Mouse (Mus musculus) CH12.LX (cell line): ENCODE results near the gene Alox12. TPM values are rescaled to one million over a fixed set of nuclear protein-coding genes. Genes with fewer than 3 reads are reported as not detected.
A peak's percentile ranks its signal among the peaks of the same experiment; 100 is the strongest.

Experiments
- DNase-seq: peaks from one replicate; pipeline ENCODE4 v3.0.0-alpha.2; 2013; ENCODE audit errors: extremely low read depth
- H3K27ac ChIP-seq: 2 replicates; pipeline ENCODE4 v1.5.1; 2012; ENCODE audit warnings: low read depth, mild to moderate bottlenecking, control low read depth, moderate library complexity; ENCODE audit not compliant: insufficient read depth
- H3K27me3 ChIP-seq: replicated peaks from 2 replicates; pipeline ENCODE3; 2012; ENCODE audit warnings: inconsistent platforms
- H3K36me3 ChIP-seq, 2 experiments: replicated peaks in 1 of 2; 2 replicates each; pipeline versions ENCODE3 to v1.6.1; 2012; ENCODE audit warnings: inconsistent platforms in 1 of 2, low read length in 1 of 2, mild to moderate bottlenecking in 1 of 2, mixed read lengths in 1 of 2, moderate library complexity in 1 of 2; ENCODE audit not compliant: control insufficient read depth in 1 of 2, insufficient read depth in 1 of 2
- H3K4me1 ChIP-seq, 2 experiments: 2 replicates each; pipeline ENCODE4 v1.6.1; 2012; ENCODE audit warnings: inconsistent platforms in 1 of 2, moderate library complexity in 1 of 2; ENCODE audit not compliant: insufficient read depth in 2 of 2, control insufficient read depth in 1 of 2
- H3K4me2 ChIP-seq: 2 replicates; pipeline ENCODE4 v1.6.1; 2012; ENCODE audit warnings: low read depth, mild to moderate bottlenecking, control low read depth; ENCODE audit not compliant: poor library complexity, insufficient read depth, severe bottlenecking
- H3K4me3 ChIP-seq, 3 experiments: fragments of 150-350 bp in 1 of 3; sonication (generic) in 1 of 3; replicated peaks in 1 of 3; 2 replicates each; pipeline versions ENCODE3 to v1.5.1; 2011 to 2012; ENCODE audit warnings: low read depth in 2 of 3, low read length in 2 of 3, mild to moderate bottlenecking in 2 of 3, moderate library complexity in 2 of 3, control low read depth in 1 of 3, improper control_type of control experiment in 1 of 3, inconsistent platforms in 1 of 3, mixed read lengths in 1 of 3; ENCODE audit not compliant: poor library complexity in 1 of 3
- H3K79me2 ChIP-seq: replicated peaks from 2 replicates; pipeline ENCODE4 v1.6.1; 2012; ENCODE audit warnings: mild to moderate bottlenecking, moderate library complexity; ENCODE audit not compliant: control insufficient read depth, poor library complexity, insufficient read depth, severe bottlenecking; ENCODE audit errors: extremely low read depth
- H3K9ac ChIP-seq: 2 replicates; pipeline ENCODE4 v1.6.1; 2012; ENCODE audit warnings: low read depth, mild to moderate bottlenecking, control low read depth, moderate library complexity; ENCODE audit not compliant: insufficient read depth
- H3K9me3 ChIP-seq: replicated peaks from 2 replicates; pipeline ENCODE3; 2012; ENCODE audit warnings: low read length, inconsistent platforms, mixed read lengths
- CHD2 ChIP-seq: IDR thresholded peaks from 2 replicates; pipeline ENCODE4 v1.6.1; 2011; ENCODE audit warnings: low read length, improper control_type of control experiment
- ELF1 ChIP-seq: IDR thresholded peaks from 2 replicates; pipeline ENCODE4 v1.6.1; 2014; ENCODE audit warnings: low read depth, mild to moderate bottlenecking, inconsistent platforms, low read length, improper control_type of control experiment
- ETS1 ChIP-seq: conservative IDR thresholded peaks from 2 replicates; pipeline ENCODE4 v1.6.1; 2012; ENCODE audit warnings: low read depth, mild to moderate bottlenecking, inconsistent platforms, low read length, improper control_type of control experiment, moderate library complexity
- HCFC1 ChIP-seq: IDR thresholded peaks from 2 replicates; pipeline ENCODE4 v1.6.1; 2012; ENCODE audit warnings: low read depth, mild to moderate bottlenecking, inconsistent platforms, low read length, improper control_type of control experiment
- MAFK ChIP-seq: IDR thresholded peaks from 2 replicates; pipeline ENCODE4 v1.6.1; 2011; ENCODE audit warnings: low read length, improper control_type of control experiment; ENCODE audit not compliant: insufficient replicate concordance
- MAZ ChIP-seq: IDR thresholded peaks from 2 replicates; pipeline ENCODE4 v1.6.1; 2012; ENCODE audit warnings: low read depth, mild to moderate bottlenecking, inconsistent platforms, low read length, improper control_type of control experiment, moderate library complexity
- MEF2A ChIP-seq: IDR thresholded peaks from 2 replicates; pipeline ENCODE4 v1.6.1; 2014; ENCODE audit warnings: low read depth, mild to moderate bottlenecking, inconsistent platforms, low read length, improper control_type of control experiment, borderline replicate concordance
- MYC ChIP-seq: IDR thresholded peaks from 2 replicates; pipeline ENCODE4 v1.6.1; 2011; ENCODE audit warnings: low read depth, mild to moderate bottlenecking, improper control_type of control experiment, low read length
- POLR2A ChIP-seq: IDR thresholded peaks from 2 replicates; pipeline ENCODE4 v1.6.1; 2011; ENCODE audit warnings: low read depth, mild to moderate bottlenecking, improper control_type of control experiment, low read length
- POLR2AphosphoS2 ChIP-seq: IDR thresholded peaks from 2 replicates; pipeline ENCODE4 v1.6.1; 2011; ENCODE audit warnings: low read depth, low read length, improper control_type of control experiment
- TCF12 ChIP-seq: IDR thresholded peaks from 2 replicates; pipeline ENCODE4 v1.6.1; 2014; ENCODE audit warnings: low read depth, mild to moderate bottlenecking, inconsistent platforms, low read length, improper control_type of control experiment
- UBTF ChIP-seq: IDR thresholded peaks from 2 replicates; pipeline ENCODE4 v1.6.1; 2012; ENCODE audit warnings: low read depth, mild to moderate bottlenecking, inconsistent platforms, low read length, improper control_type of control experiment, moderate library complexity
- ZKSCAN1 ChIP-seq: IDR thresholded peaks from 2 replicates; pipeline ENCODE4 v1.6.1; 2012; ENCODE audit warnings: low read depth, inconsistent platforms, low read length, improper control_type of control experiment, borderline replicate concordance
- ZMIZ1 ChIP-seq: IDR thresholded peaks from 2 replicates; pipeline ENCODE4 v1.6.1; 2012; ENCODE audit warnings: low read depth, mild to moderate bottlenecking, inconsistent platforms, low read length, improper control_type of control experiment
- dilution Hi-C: fragments of 300-500 bp; cut with MboI; formaldehyde crosslinking; loops from 2 replicates; pipeline ENCODE4 v1.14.3; 2020; ENCODE audit warnings: low sequenced_read_pairs; ENCODE audit not compliant: extremely low pct_unique_long_range_greater_than_20kb, extremely low pct_ligation_motif_present
- in situ Hi-C: fragments of 300-500 bp; cut with MboI; formaldehyde crosslinking; loops from 3 replicates; pipeline ENCODE4 v1.14.3; 2019; ENCODE audit warnings: low sequenced_read_pairs, low pct_ligation_motif_present, low pct_unique_long_range_greater_than_20kb, mixed read lengths
- polyA plus RNA-seq: library from polyadenylated mRNA; unstranded; fragments of >175 nt; gene quantifications from 2 replicates; pipeline ENCODE4 v1.2.1, GENCODE M21; 2012; ENCODE audit warnings: low read depth; ENCODE audit not compliant: insufficient read length
- total RNA-seq, 2 experiments: library from RNA; depleted of rRNA; stranded (reverse); fragments of 300-350 nt in 1 of 2; fragments of >200 nt in 1 of 2; gene quantifications; 2 replicates each; pipeline ENCODE4 v1.2.3; 2012 to 2014

Alox12 gene
- total and polyA plus RNA-seq, 3 experiments = not detected

DNA sequence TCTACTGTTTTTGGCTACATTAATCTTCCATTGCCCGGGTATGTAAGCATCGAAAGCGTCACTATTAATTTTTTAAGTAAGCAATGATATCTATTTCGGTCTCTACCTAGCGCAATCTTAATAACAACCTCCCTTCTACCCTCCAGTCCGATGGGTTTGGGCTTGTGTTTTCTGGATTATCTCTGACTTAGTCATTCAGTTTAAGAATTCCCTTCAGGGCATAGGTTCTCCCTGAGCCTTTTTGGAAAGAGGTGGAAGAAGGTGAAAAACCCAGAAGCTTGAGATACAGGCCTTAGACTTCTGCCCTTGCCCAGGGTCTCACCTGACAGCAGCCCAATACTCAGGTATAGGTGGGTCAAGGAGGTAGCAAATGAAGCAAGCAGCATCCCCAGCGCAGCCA lies 35.3 kb downstream of the Alox12 start:
- TF ChIP-seq ETS1 (no peak), ELF1 (no peak), ZKSCAN1 (no peak), ZMIZ1 (no peak), POLR2AphosphoS2 (no peak)
- no peak overlapping the region for H3K27ac ChIP-seq
- H3K36me3 ChIP-seq = peaks cover 5 to 57% of the 10 kb centered on the region in 2 experiments
- H3K9ac ChIP-seq = peak overlapping the region; percentile 70
- no peak for DNase-seq
- no peaks in the 10 kb centered on the region for H3K27me3 ChIP-seq
- no peaks in the 10 kb centered on the region for H3K9me3 ChIP-seq
- peak overlapping the region; percentile 57 for H3K4me2 ChIP-seq
- no peaks in the 10 kb centered on the region for H3K79me2 ChIP-seq
- H3K4me3 ChIP-seq = peak overlapping the region; percentile 61 to 78 (median 76)
- H3K4me1 ChIP-seq = peaks cover 15 to 30% of the 10 kb centered on the region in 2 experiments; a peak in 3 of 4 replicates
- dilution Hi-C loops = no loop called here
- in situ Hi-C loops = no loop called here

GRCm38 (mm10) chr11:70218741-70219470 lies 36.2 kb downstream of the Alox12 start:
- dilution Hi-C loops = no loop called here
- no peak overlapping the region for H3K9ac ChIP-seq
- no peaks in the 10 kb centered on the region for H3K9me3 ChIP-seq
- H3K4me3 ChIP-seq = peak overlapping the region in 1 of 3 experiments; percentile 10
- H3K4me2 ChIP-seq = no peak overlapping the region
- H3K27me3 ChIP-seq = no peaks in the 10 kb centered on the region
- no peak for TF ChIP-seq MEF2A
- no peak for TF ChIP-seq HCFC1
- TF ChIP-seq MYC = no peak
- TF ChIP-seq UBTF = no peak
- no peak for TF ChIP-seq MAZ
- TF ChIP-seq TCF12 = no peak
- no peak for TF ChIP-seq CHD2
- no peak for TF ChIP-seq ETS1
- TF ChIP-seq POLR2A = no peak
- TF ChIP-seq MAFK = no peak
- H3K79me2 ChIP-seq = no peaks in the 10 kb centered on the region
- H3K4me1 ChIP-seq = peaks cover 15 to 30% of the 10 kb centered on the region in 2 experiments; a peak in 3 of 4 replicates
- no peak for DNase-seq
- H3K36me3 ChIP-seq = peaks cover 5 to 56% of the 10 kb centered on the region in 2 experiments
- H3K27ac ChIP-seq = no peak overlapping the region
- in situ Hi-C loops = no loop called here
